Mouse (Mus musculus): ENCODE data around the gene Rnf10.

DNA sequence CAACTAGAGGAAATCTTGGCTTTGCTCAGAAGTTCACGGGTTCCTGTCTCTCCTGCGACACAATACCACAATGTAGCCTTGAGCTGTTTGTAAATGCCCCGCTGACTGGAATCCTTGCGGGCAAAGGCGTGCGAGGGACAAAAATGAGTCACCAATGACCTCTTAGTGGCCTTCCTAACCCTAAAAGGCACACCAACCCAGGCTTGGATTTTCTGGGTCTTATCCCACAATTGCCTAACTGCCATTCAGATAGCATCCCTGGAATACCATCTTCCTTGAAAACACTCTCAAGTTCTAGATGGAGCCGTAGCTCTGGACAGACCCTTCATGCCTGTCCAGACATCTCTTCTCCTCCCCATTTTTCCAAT lies 79.9 kb downstream of the Rnf10 start:
- TF ChIP-seq CTCF (conservative IDR thresholded peaks at IDR 0.05; ENCODE audit: low read length), result no peak
- TF ChIP-seq POU5F1 (IDR thresholded peaks at IDR 0.05; ENCODE audit: borderline replicate concordance, low read length), result no peak
- no peak for TF ChIP-seq NANOG (IDR thresholded peaks at IDR 0.05; ENCODE audit: borderline replicate concordance, low read length)
